Mouse (Mus musculus) megakaryocyte-erythroid progenitor cell, adult 5 weeks (primary cell): Measurements from ENCODE around the gene Gm11595. TPM values are rescaled to one million over a fixed set of nuclear protein-coding genes. Genes with fewer than 3 reads are reported as not detected.

ENCODE experiments used
- polyA plus RNA-seq: library from polyadenylated mRNA; stranded (reverse); fragments of >175 nt; gene quantifications from 2 replicates; pipeline ENCODE4 v1.2.3, GENCODE M21; 2012

The Gm11595 gene
- polyA plus RNA-seq = not detected in 2 replicates

GRCm38 (mm10) chr11:99772813-99773212 lies at the start of gene Gm11595:
TSS of gene Gm11595 (minus strand) at chr11:99772913.

GRCm38 (mm10) chr11:99815566-99815965 lies 42.9 kb upstream of the Gm11595 start, which contains the start of gene Gm11564:
TSS of gene Gm11564 (minus strand) at chr11:99815666.

GRCm38 (mm10) chr11:99809792-99810191 lies 37.1 kb upstream of the Gm11595 start, which contains the start of gene Krtap4-13:
TSS of gene Krtap4-13 (minus strand) at chr11:99809892.

GRCm38 (mm10) chr11:99804346-99804745 lies 31.6 kb upstream of the Gm11595 start, which contains the start of gene Gm11554:
TSS of gene Gm11554 (minus strand) at chr11:99804446.

GRCm38 (mm10) chr11:99798832-99799231 lies 26.1 kb upstream of the Gm11595 start, which contains the start of gene Gm11569:
TSS of gene Gm11569 (minus strand) at chr11:99798932.

GRCm38 (mm10) chr11:99793367-99793766 lies 20.7 kb upstream of the Gm11595 start, which contains the start of gene Gm11596:
TSS of gene Gm11596 (minus strand) at chr11:99793467.

GRCm38 (mm10) chr11:99784900-99785299 lies 12.2 kb upstream of the Gm11595 start, which contains the start of gene Krtap4-9:
TSS of gene Krtap4-9 (plus strand) at chr11:99785200.

GRCm38 (mm10) chr11:99780604-99781003 lies 7.9 kb upstream of the Gm11595 start, which contains the start of gene Krtap4-8:
TSS of gene Krtap4-8 (minus strand) at chr11:99780704.

GRCm38 (mm10) chr11:99734190-99734589 lies 38.5 kb downstream of the Gm11595 start, which contains the start of gene Gm14180:
TSS of gene Gm14180 (minus strand) at chr11:99734290.

Other genes starting within 250 kb of the Gm11595 start
- gene Krt40, start 229.8 kb downstream of the Gm11595 start, polyA plus RNA-seq = not detected in 2 replicates
- not detected in 2 replicates for gene Krtap3-3, start 222.0 kb downstream of the Gm11595 start, polyA plus RNA-seq
- not detected in 2 replicates for gene Krtap3-2, start 216.1 kb downstream of the Gm11595 start, polyA plus RNA-seq
- not detected in 2 replicates for gene Gm11939, start 213.4 kb downstream of the Gm11595 start, polyA plus RNA-seq
- not detected in 2 replicates for gene Krtap3-1, start 206.3 kb downstream of the Gm11595 start, polyA plus RNA-seq
- gene Krtap1-5, start 191.9 kb downstream of the Gm11595 start, polyA plus RNA-seq = not detected in 2 replicates
- gene Krtap1-4, start 189.3 kb downstream of the Gm11595 start, polyA plus RNA-seq = not detected in 2 replicates
- gene Krtap1-3, start 181.6 kb downstream of the Gm11595 start, polyA plus RNA-seq = not detected in 2 replicates
- gene Krtap9-3, start 174.8 kb downstream of the Gm11595 start, polyA plus RNA-seq = not detected in 2 replicates
- gene Gm11938, start 169.6 kb downstream of the Gm11595 start, polyA plus RNA-seq = not detected in 2 replicates
- not detected in 2 replicates for gene Gm11937, start 162.7 kb downstream of the Gm11595 start, polyA plus RNA-seq
- not detected in 2 replicates for gene Krtap2-4, start 158.1 kb downstream of the Gm11595 start, polyA plus RNA-seq
- not detected in 2 replicates for gene Gm11562, start 152.5 kb downstream of the Gm11595 start, polyA plus RNA-seq
- gene Krtap4-1, start 144.7 kb downstream of the Gm11595 start, polyA plus RNA-seq = 0.11 TPM in 1 of 2 replicates, not detected in the other
- not detected in 2 replicates for gene Krtap4-2, start 137.8 kb downstream of the Gm11595 start, polyA plus RNA-seq
- gene Krtap4-7, start 128.8 kb downstream of the Gm11595 start, polyA plus RNA-seq = not detected in 2 replicates
- not detected in 2 replicates for gene Gm11555, start 122.7 kb downstream of the Gm11595 start, polyA plus RNA-seq
- gene Gm11563, start 114.0 kb downstream of the Gm11595 start, polyA plus RNA-seq = not detected in 2 replicates
- 0.08 TPM in 1 of 2 replicates, not detected in the other for gene Krtap4-6, start 107.0 kb downstream of the Gm11595 start, polyA plus RNA-seq
- gene Gm14190, start 82.2 kb downstream of the Gm11595 start, polyA plus RNA-seq = not detected in 2 replicates
- gene Gm14180, start 38.6 kb downstream of the Gm11595 start, polyA plus RNA-seq = not detected in 2 replicates
- gene Krtap4-8, start 7.8 kb upstream of the Gm11595 start, polyA plus RNA-seq = not detected in 2 replicates
- not detected in 2 replicates for gene Krtap4-9, start 12.3 kb upstream of the Gm11595 start, polyA plus RNA-seq
- gene Gm11596, start 20.6 kb upstream of the Gm11595 start, polyA plus RNA-seq = not detected in 2 replicates
- not detected in 2 replicates for gene Gm11569, start 26.0 kb upstream of the Gm11595 start, polyA plus RNA-seq
- gene Gm11554, start 31.5 kb upstream of the Gm11595 start, polyA plus RNA-seq = not detected in 2 replicates
- gene Krtap4-13, start 37.0 kb upstream of the Gm11595 start, polyA plus RNA-seq = not detected in 2 replicates
- not detected in 2 replicates for gene Gm11564, start 42.8 kb upstream of the Gm11595 start, polyA plus RNA-seq
- gene 2300003K06Rik, start 65.2 kb upstream of the Gm11595 start, polyA plus RNA-seq = not detected in 2 replicates
- not detected in 2 replicates for gene Krtap4-16, start 78.7 kb upstream of the Gm11595 start, polyA plus RNA-seq
- gene Gm11568, start 85.0 kb upstream of the Gm11595 start, polyA plus RNA-seq = not detected in 2 replicates
- gene Gm11559, start 91.6 kb upstream of the Gm11595 start, polyA plus RNA-seq = not detected in 2 replicates
- gene Krtap9-1, start 100.5 kb upstream of the Gm11595 start, polyA plus RNA-seq = not detected in 2 replicates
- gene Gm11567, start 106.3 kb upstream of the Gm11595 start, polyA plus RNA-seq = not detected in 2 replicates
- gene Krtap31-1, start 135.0 kb upstream of the Gm11595 start, polyA plus RNA-seq = not detected in 2 replicates
- not detected in 2 replicates for gene Gm11565, start 141.8 kb upstream of the Gm11595 start, polyA plus RNA-seq
- not detected in 2 replicates for gene Krtap31-2, start 163.4 kb upstream of the Gm11595 start, polyA plus RNA-seq
- not detected in 2 replicates for gene Krtap9-5, start 175.6 kb upstream of the Gm11595 start, polyA plus RNA-seq
- not detected in 2 replicates for gene Krtap29-1, start 206.1 kb upstream of the Gm11595 start, polyA plus RNA-seq
- gene Krtap16-1, start 213.7 kb upstream of the Gm11595 start, polyA plus RNA-seq = not detected in 2 replicates
- gene Krtap17-1, start 221.1 kb upstream of the Gm11595 start, polyA plus RNA-seq = not detected in 2 replicates
- gene Krt33a, start 243.3 kb upstream of the Gm11595 start, polyA plus RNA-seq = not detected in 2 replicates